Mouse (Mus musculus) C2C12 (cell line): Measurements from ENCODE around the gene Tnfrsf13c.

Experiments
- CEBPB ChIP-seq: IDR thresholded peaks from one replicate; pipeline ENCODE4 v1.6.1; 2011; ENCODE audit warnings: low read depth, mild to moderate bottlenecking, control low read depth, moderate library complexity
- CTCF ChIP-seq: IDR thresholded peaks from one replicate; pipeline ENCODE4 v1.5.1; 2011; ENCODE audit not compliant: control insufficient read depth, insufficient read depth, insufficient read length
- MAX ChIP-seq: IDR thresholded peaks from one replicate; pipeline ENCODE4 v1.6.1; 2011; ENCODE audit warnings: mild to moderate bottlenecking, control low read depth
- MYOD1 ChIP-seq: IDR thresholded peaks from one replicate; pipeline ENCODE4 v1.6.1; 2011; ENCODE audit warnings: low read depth; ENCODE audit not compliant: control insufficient read depth, insufficient read length
- USF1 ChIP-seq: IDR thresholded peaks from one replicate; pipeline ENCODE4 v1.6.1; 2011; ENCODE audit warnings: low read depth, mild to moderate bottlenecking, control low read depth, moderate library complexity

GRCm38 (mm10) chr15:82251579-82251978 is 27.4 kb upstream of the Tnfrsf13c start:
- no peak for TF ChIP-seq CTCF
- no peak for TF ChIP-seq USF1
- no peak for TF ChIP-seq MAX
- no peak for TF ChIP-seq MYOD1
- no peak for TF ChIP-seq CEBPB
